Mouse (Mus musculus): ENCODE measurements around the gene Mslnl. TPM values are rescaled to one million over a fixed set of nuclear protein-coding genes. Genes with fewer than 3 reads are reported as not detected.

Mslnl gene
- polyA plus RNA-seq, 1 experiment from 2014 or later: not detected

DNA sequence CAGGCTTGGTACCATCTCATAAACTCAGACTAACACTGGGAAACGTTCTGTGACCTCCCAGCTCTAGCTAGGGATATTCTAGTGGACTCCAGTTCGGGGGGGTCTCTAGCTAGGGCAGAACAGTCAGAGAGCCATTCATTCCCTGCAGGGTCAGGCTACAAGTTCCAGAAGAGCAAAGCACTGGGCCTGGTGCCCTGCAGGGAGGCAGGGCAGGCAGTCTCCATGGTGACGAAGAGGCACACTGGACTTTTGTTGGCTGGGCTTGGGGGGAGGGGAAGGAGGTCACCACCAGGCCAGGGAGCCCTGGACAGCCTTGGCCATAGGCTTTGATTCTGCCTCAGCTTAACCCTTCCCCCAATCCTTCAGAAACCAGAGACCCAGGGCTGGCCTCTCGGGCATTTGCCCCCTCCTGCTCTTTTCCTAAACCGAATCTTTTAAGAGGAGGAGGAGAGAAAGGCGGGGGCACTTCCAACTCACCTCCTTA, 59.8 kb downstream of the Mslnl start, which contains the start of gene AC134908.4:
AC134908.4 (minus strand) TSS at position 51 of the 484 bp plus-strand sequence.
- peak within 1 kb of the TSS; percentile 80 for H3K4me3 ChIP-seq
- H3K27ac ChIP-seq: peak within 1 kb of the TSS; percentile 87
- no peak for DNase-seq (ENCODE audit: low spot score)
- H3K36me3 ChIP-seq: peaks cover 15% of the 10 kb centered on the region
- peaks cover 58% of the 10 kb centered on the region for H3K4me1 ChIP-seq
- no peaks in the 10 kb centered on the region for H3K27me3 ChIP-seq (ENCODE audit: insufficient read depth, poor library complexity, severe bottlenecking)
- WGBS: 10% methylated on average over 6 of the region's 6 CpGs
- no peaks in the 10 kb centered on the region for H3K9me3 ChIP-seq

DNA sequence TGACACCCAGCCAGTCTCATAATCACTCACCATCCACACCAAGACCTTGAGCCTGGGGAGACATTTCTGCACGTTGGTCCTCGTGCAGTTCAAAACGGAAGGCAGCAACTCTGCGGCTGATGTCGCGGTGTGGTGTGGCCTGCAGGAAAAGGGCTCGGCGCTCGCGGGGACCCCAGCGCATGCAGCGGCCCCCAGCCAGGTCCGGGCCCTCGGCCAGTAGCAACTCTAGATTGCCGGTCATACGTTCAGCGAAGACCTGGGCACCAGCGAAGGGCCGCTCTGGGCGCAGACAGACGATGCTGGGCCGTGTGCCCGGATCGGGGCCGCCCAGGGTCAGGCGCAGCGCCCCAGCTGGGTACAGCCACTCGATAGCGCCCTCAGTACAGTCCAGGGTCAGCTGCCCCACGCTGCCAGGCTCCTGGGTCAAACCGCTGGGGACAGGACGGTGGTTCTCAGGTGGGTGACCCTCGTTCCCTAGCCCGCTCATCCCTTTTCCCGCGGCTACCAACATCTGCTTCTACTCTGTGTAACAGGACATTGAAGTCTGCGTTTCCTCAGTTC, 60.4 kb downstream of the Mslnl start:
- peaks cover 53% of the 10 kb centered on the region for H3K4me1 ChIP-seq
- DNase-seq (ENCODE audit: low spot score): no peak
- H3K4me3 ChIP-seq: peak overlapping the region; percentile 80
- peaks cover 14% of the 10 kb centered on the region for H3K36me3 ChIP-seq
- under 1% methylated on average over 37 of the region's 37 CpGs for WGBS
- no peaks in the 10 kb centered on the region for H3K9me3 ChIP-seq
- no peaks in the 10 kb centered on the region for H3K27me3 ChIP-seq (ENCODE audit: insufficient read depth, poor library complexity, severe bottlenecking)
- peak overlapping the region; percentile 87 for H3K27ac ChIP-seq

DNA sequence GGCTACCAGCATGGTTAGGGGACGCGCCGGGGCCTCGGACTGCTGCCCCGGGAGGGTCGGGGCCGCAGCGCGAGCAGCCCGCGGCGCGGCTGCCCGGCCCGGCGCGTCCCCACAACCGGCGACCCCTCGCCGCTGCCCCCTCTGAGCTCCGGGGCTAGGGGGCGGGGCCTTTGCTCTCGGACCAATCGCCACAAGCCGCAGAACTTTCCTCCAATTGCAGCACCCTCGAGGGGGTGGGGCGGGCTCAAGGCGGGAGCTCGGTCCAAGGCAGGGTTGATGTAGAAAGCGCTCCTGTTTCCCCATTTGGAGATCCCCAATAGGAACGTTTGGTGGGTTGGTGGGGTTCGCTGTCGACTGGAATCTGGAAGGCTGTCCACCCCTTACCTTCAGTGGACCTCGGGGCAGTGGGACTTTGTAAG, 61.1 kb downstream of the Mslnl start, which contains the start of gene Metrn:
Metrn (minus strand) TSS at position 186 of the 419 bp plus-strand sequence.
- Histone ChIP-seq H3K36me3 (peaks cover 14% of the 10 kb centered on the region), H3K27ac (peak within 1 kb of the TSS; percentile 87), H3K9me3 (no peaks in the 10 kb centered on the region), H3K4me3 (peak within 1 kb of the TSS; percentile 80), H3K27me3 (ENCODE audit: insufficient read depth, poor library complexity, severe bottlenecking) (no peaks in the 10 kb centered on the region), H3K4me1 (peaks cover 46% of the 10 kb centered on the region)
- under 1% methylated on average over 35 of the region's 35 CpGs for WGBS
- DNase-seq (ENCODE audit: low spot score): peak; percentile 95

Small RNA genes within 50 kb of the gene (microRNA-seq; reads per million reads assigned to microRNA genes)
- not detected for gene Gm25083
- 0.76 reads per million for gene Mir6966

Other genes starting within 250 kb of the Mslnl start
- 1.1 and 1.5 TPM in 2 replicates for gene Sstr5, start 238.8 kb upstream of the Mslnl start, polyA plus RNA-seq (2016; fragmentation: Nextera tagmentation; extraction: Ambion mirVana)
- gene Sox8, start 165.4 kb upstream of the Mslnl start, polyA plus RNA-seq (2016; fragmentation: Nextera tagmentation; extraction: Ambion mirVana): 2.0 and 3.6 TPM in 2 replicates
- 36.8 and 43.1 TPM in 2 replicates for gene Lmf1, start 157.0 kb upstream of the Mslnl start, polyA plus RNA-seq (2016; fragmentation: Nextera tagmentation; extraction: Ambion mirVana)
- gene Gng13, start 18.9 kb upstream of the Mslnl start, polyA plus RNA-seq (2016; fragmentation: Nextera tagmentation; extraction: Ambion mirVana): 2.2 and 4.6 TPM in 2 replicates
- 34.5 and 46.4 TPM in 2 replicates for gene Chtf18, start 8.6 kb upstream of the Mslnl start, polyA plus RNA-seq (2016; fragmentation: Nextera tagmentation; extraction: Ambion mirVana)
- gene Rpusd1, start 8.4 kb upstream of the Mslnl start, polyA plus RNA-seq (2016; fragmentation: Nextera tagmentation; extraction: Ambion mirVana): 18.1 and 19.8 TPM in 2 replicates
- gene Msln, start 18.3 kb downstream of the Mslnl start, polyA plus RNA-seq (2016; fragmentation: Nextera tagmentation; extraction: Ambion mirVana): 0.98 and 2.8 TPM in 2 replicates
- gene Narfl, start 37.7 kb downstream of the Mslnl start, polyA plus RNA-seq (2016; fragmentation: Nextera tagmentation; extraction: Ambion mirVana): 33.5 and 36.0 TPM in 2 replicates
- gene Haghl, start 49.6 kb downstream of the Mslnl start, polyA plus RNA-seq (2016; fragmentation: Nextera tagmentation; extraction: Ambion mirVana): 58.0 and 63.8 TPM in 2 replicates
- gene Ccdc78, start 50.5 kb downstream of the Mslnl start, polyA plus RNA-seq (2016; fragmentation: Nextera tagmentation; extraction: Ambion mirVana): 0.18 and 0.37 TPM in 2 replicates
- gene Fam173a, start 56.9 kb downstream of the Mslnl start, polyA plus RNA-seq (2016; fragmentation: Nextera tagmentation; extraction: Ambion mirVana): 74.5 and 74.9 TPM in 2 replicates
- 0.99 TPM in 1 of 2 replicates, not detected in the other for gene AC134908.4, start 59.6 kb downstream of the Mslnl start, polyA plus RNA-seq (2016; fragmentation: Nextera tagmentation; extraction: Ambion mirVana)
- 44.3 and 48.0 TPM in 2 replicates for gene Metrn, start 61.1 kb downstream of the Mslnl start, polyA plus RNA-seq (2016; fragmentation: Nextera tagmentation; extraction: Ambion mirVana)
- gene Fbxl16, start 73.0 kb downstream of the Mslnl start, polyA plus RNA-seq (2016; fragmentation: Nextera tagmentation; extraction: Ambion mirVana): 0.62 and 1.2 TPM in 2 replicates
- gene Wdr24, start 87.6 kb downstream of the Mslnl start, polyA plus RNA-seq (2016; fragmentation: Nextera tagmentation; extraction: Ambion mirVana): 21.6 and 23.0 TPM in 2 replicates
- gene Jmjd8, start 92.8 kb downstream of the Mslnl start, polyA plus RNA-seq (2016; fragmentation: Nextera tagmentation; extraction: Ambion mirVana): 45.8 and 50.7 TPM in 2 replicates
- gene Stub1, start 97.4 kb downstream of the Mslnl start, polyA plus RNA-seq (2016; fragmentation: Nextera tagmentation; extraction: Ambion mirVana): 343 and 404 TPM in 2 replicates
- gene Rhbdl1, start 101.3 kb downstream of the Mslnl start, polyA plus RNA-seq (2016; fragmentation: Nextera tagmentation; extraction: Ambion mirVana): 2.3 and 4.0 TPM in 2 replicates
- 2.1 and 3.0 TPM in 2 replicates for gene Gm20683, start 105.7 kb downstream of the Mslnl start, polyA plus RNA-seq (2016; fragmentation: Nextera tagmentation; extraction: Ambion mirVana)
- gene Rhot2, start 108.8 kb downstream of the Mslnl start, polyA plus RNA-seq (2016; fragmentation: Nextera tagmentation; extraction: Ambion mirVana): 29.0 and 29.8 TPM in 2 replicates
- gene Wdr90, start 125.5 kb downstream of the Mslnl start, polyA plus RNA-seq (2016; fragmentation: Nextera tagmentation; extraction: Ambion mirVana): 22.4 and 31.7 TPM in 2 replicates
- 133 and 201 TPM in 2 replicates for gene Mcrip2, start 132.7 kb downstream of the Mslnl start, polyA plus RNA-seq (2016; fragmentation: Nextera tagmentation; extraction: Ambion mirVana)
- 46.7 and 55.4 TPM in 2 replicates for gene Mettl26, start 139.0 kb downstream of the Mslnl start, polyA plus RNA-seq (2016; fragmentation: Nextera tagmentation; extraction: Ambion mirVana)
- 0.96 and 3.8 TPM in 2 replicates for gene Wfikkn1, start 144.8 kb downstream of the Mslnl start, polyA plus RNA-seq (2016; fragmentation: Nextera tagmentation; extraction: Ambion mirVana)
- 22.2 and 24.4 TPM in 2 replicates for gene Rab40c, start 183.7 kb downstream of the Mslnl start, polyA plus RNA-seq (2016; fragmentation: Nextera tagmentation; extraction: Ambion mirVana)
- 71.8 and 90.0 TPM in 2 replicates for gene Pigq, start 208.9 kb downstream of the Mslnl start, polyA plus RNA-seq (2016; fragmentation: Nextera tagmentation; extraction: Ambion mirVana)
- 0.15 and 0.85 TPM in 2 replicates for gene Nhlrc4, start 208.9 kb downstream of the Mslnl start, polyA plus RNA-seq (2016; fragmentation: Nextera tagmentation; extraction: Ambion mirVana)
- gene A930017K11Rik, start 216.5 kb downstream of the Mslnl start, polyA plus RNA-seq (2016; fragmentation: Nextera tagmentation; extraction: Ambion mirVana): 0.20 and 0.55 TPM in 2 replicates
- 20.1 and 21.4 TPM in 2 replicates for gene Capn15, start 249.8 kb downstream of the Mslnl start, polyA plus RNA-seq (2016; fragmentation: Nextera tagmentation; extraction: Ambion mirVana)

Measured in heart, embryonic 10.5 days (tissue).